Mouse (Mus musculus) olfactory bulb, adult 2 months (tissue): Measurements from ENCODE around the gene Vmn1r89. TPM values are rescaled to one million over a fixed set of nuclear protein-coding genes. Genes with fewer than 3 reads are reported as not detected.

Experiments used
- H3K27ac ChIP-seq: fragments of 200-500 bp; 2 replicates; pipeline ENCODE4 v1.5.1; 2012; ENCODE audit warnings: low read depth, low read length; ENCODE audit not compliant: insufficient read depth
- H3K4me1 ChIP-seq: fragments of 200-500 bp; 2 replicates; pipeline ENCODE4 v1.6.1; 2012; ENCODE audit warnings: low read length; ENCODE audit not compliant: control insufficient read depth, insufficient read depth
- H3K4me3 ChIP-seq: fragments of 200-500 bp; 2 replicates; pipeline ENCODE4 v1.5.1; 2012; ENCODE audit warnings: mild to moderate bottlenecking, low read depth, low read length, moderate library complexity; ENCODE audit not compliant: insufficient read depth
- CTCF ChIP-seq: fragments of 200-500 bp; IDR thresholded peaks from 2 replicates; pipeline ENCODE4 v1.5.1; 2012; ENCODE audit warnings: low read depth, mild to moderate bottlenecking, low read length, moderate library complexity; ENCODE audit not compliant: insufficient read depth
- POLR2A ChIP-seq: fragments of 200-500 bp; IDR thresholded peaks from 2 replicates; pipeline ENCODE4 v1.6.1; 2012; ENCODE audit warnings: mild to moderate bottlenecking, low read depth, low read length, moderate library complexity; ENCODE audit not compliant: insufficient read depth
- WGBS: fragments of 180-500 bp; shearing (Covaris S2); methylation state at CpG from one replicate; pipeline ENCODE4 v1.1.7; 2018; 5-methylcytosine and 5-hydroxymethylcytosine counted together
- polyA plus RNA-seq: library from polyadenylated mRNA; stranded (reverse); fragments of >200 nt; gene quantifications from 2 replicates; pipeline ENCODE4 v1.2.4, GENCODE M21; 2012; ENCODE audit warnings: low replicate concordance; ENCODE audit not compliant: missing spikeins, insufficient read depth, insufficient read length

The Vmn1r89 gene
- polyA plus RNA-seq = not detected in 2 replicates

DNA sequence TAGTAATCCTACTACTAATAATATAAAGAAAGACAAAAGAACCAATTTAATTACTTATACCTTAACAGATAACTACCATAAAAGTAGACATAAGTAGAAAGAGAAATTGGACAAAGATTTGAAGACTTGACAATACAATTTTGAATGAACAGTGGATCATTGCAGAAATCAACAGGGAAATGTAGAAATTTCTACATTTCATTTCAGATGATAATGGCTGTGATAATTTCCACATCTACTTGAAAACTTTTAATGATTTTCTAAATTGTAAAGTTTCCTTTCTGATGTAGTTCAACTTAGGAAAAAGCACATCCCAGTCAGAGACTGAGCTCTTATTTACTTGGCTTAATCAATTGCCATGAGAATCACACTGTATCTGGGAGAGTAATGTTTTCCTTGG, at the start of gene Vmn1r89:
TSS of gene Vmn1r89 (plus strand) at position 301 of the 400 bp plus-strand sequence.
- TF ChIP-seq POLR2A (no peak), CTCF (no peak)
- H3K4me3 ChIP-seq = no peak within 1 kb of the TSS
- no peaks in the 10 kb centered on the region for H3K4me1 ChIP-seq
- no peak within 1 kb of the TSS for H3K27ac ChIP-seq

DNA sequence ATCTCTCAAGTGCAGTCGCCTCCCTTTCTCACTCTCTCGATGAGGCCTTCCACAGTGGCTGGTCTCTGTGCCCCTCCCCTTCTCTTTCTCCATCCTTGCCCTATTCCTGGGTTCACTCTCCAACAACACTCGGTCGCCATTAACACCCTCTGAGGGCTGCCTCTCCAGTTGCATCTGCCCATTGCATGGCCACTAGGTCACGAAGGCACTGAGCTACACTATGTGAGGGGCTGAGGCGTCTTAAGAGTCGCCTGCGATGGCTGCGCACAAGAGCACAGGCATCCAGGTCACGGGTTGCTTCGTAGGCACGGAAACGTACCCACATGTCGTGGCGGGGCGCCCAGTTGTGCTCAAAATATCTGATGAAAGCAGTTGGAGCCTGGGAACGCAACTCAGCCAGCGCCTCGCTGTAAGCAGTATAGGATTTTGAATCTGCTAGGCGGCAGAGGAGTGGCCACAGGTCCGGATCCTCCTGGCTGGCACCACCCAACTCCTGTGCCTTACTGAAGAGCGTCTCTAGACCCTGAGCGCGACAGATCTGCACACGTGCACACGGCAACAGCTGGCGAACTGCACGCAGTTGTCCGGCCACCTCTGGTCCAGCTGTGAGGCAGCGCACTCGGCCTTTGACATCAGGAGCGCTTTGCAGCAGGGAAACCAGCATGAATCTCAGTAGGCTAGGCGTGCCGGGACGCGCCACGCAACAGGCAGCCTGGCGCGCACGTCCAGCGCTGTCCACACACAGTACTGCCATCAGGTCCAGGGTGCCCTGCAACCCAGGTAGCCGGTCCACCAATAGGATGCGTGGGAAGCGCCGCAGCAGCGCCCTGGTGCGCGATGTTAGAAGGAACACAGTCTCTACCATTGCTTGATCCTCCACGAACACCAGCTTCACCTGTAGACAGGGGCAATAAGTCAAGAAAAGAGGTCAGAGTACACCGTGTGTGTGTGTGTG, 48.2 kb downstream of the Vmn1r89 start:
- TF ChIP-seq CTCF = no peak
- no peak for TF ChIP-seq POLR2A
- WGBS = 64% methylated on average over 50 of the region's 50 CpGs
- peaks cover 5% of the 10 kb centered on the region; the same call in 1 of the 2 replicates for H3K4me1 ChIP-seq
- no peak overlapping the region for H3K27ac ChIP-seq
- H3K4me3 ChIP-seq = no peak overlapping the region; the same call in 1 of the 2 replicates

DNA sequence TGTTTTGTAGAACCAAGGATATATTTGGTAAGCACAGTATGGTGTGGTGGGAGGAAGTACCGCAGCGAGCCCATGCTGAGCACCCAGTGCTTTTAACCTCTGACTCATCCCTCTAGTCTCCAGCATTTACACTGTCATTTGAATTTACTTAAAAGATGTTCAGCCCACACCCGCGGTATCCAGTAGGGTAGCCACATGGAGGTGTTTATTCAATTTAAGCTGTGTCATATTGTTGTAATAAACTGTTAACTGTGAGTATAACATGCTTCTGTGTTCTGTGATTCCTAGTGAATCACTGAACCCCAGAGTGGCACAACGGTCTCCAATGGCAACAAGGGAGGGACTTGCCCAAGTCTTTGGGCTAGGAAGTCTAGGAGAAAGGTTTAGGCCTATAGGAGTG, 51.0 kb downstream of the Vmn1r89 start:
- H3K4me1 ChIP-seq = peaks cover 5% of the 10 kb centered on the region; the same call in 1 of the 2 replicates
- 35% methylated on average over 5 of the region's 5 CpGs for WGBS
- TF ChIP-seq CTCF (no peak), POLR2A (no peak)

DNA sequence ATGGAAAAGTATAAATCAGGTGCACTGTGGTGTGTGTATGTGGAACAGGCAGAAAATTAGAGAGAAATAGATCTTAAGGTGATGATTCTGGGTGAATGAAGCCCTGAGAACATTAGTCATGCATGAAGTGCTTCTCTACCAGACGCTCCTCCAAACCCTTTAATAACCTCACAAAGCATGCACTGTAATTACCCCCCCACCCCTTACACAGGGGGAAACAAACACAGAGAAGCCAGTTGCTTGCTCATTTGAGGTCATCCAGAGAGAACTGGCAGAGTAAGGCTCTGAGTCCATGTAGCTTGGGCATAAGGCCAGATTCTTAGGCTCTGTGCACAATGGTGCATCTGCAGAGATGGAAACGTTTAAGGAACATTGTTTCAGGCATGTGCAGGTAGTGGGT, 51.6 kb downstream of the Vmn1r89 start:
- 7% methylated on average over 2 of the region's 2 CpGs for WGBS
- peaks cover 5% of the 10 kb centered on the region; the same call in 1 of the 2 replicates for H3K4me1 ChIP-seq
- TF ChIP-seq CTCF (no peak), POLR2A (no peak)
- no peak overlapping the region for H3K4me3 ChIP-seq
- H3K27ac ChIP-seq = peak overlapping the region; percentile 1

More for the DNA sequence above, 51.0 kb downstream of the Vmn1r89 start:
- Histone ChIP-seq H3K27ac (no peak overlapping the region; the same call in 1 of the 2 replicates), H3K4me3 (no peak overlapping the region)

DNA sequence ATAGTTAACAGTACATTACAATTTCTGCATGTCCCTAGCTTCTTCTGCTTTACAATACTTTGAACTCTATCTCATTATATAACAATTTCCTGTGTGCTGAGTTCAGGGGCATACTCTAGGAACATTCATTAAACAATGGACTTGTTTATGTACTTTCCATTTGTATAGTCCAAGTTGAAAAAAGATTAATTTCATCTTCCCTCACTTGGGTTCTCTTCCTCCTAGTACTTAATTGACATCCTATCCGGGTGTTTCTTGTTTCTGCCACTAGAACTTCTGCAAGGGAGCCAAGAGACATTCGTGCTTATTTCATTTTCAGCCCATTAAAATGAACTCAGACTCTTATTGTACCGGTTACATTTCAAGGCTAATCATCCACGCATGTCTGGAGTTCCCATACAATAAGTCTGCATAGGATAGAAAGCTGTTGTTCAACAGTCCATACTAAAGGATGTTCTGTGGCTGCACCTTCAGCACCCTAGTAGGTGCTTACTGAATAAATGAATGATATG, 56.0 kb downstream of the Vmn1r89 start:
- WGBS = 84% methylated on average over 4 of the region's 4 CpGs
- TF ChIP-seq CTCF = no peak
- H3K27ac ChIP-seq = no peak overlapping the region
- H3K4me1 ChIP-seq = no peaks in the 10 kb centered on the region
- H3K4me3 ChIP-seq = no peak overlapping the region

DNA sequence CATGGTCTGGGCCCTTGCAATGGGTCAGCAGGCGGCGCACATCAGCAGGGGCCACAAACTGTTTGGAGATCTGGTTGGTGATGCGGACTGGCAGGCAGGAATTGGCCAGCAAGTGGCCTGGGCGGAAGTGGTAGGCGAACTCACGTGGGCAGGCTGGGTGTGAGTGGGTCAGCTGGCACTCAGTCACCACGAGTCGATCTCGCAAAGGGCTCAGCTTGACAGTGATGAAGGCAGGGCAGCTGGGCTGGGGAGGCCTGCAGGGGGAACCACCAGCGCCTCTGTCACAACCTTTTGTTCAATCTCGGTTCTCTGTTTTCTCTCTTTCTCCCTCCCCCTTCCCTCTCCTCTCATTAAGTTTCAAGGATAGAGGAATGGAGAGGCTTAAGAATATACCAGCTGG, 56.6 kb downstream of the Vmn1r89 start:
- Histone ChIP-seq H3K4me3 (no peak overlapping the region), H3K4me1 (no peaks in the 10 kb centered on the region), H3K27ac (no peak overlapping the region)
- WGBS = 78% methylated on average over 11 of the region's 11 CpGs
- TF ChIP-seq CTCF (no peak), POLR2A (no peak)

Other genes starting within 250 kb of the Vmn1r89 start
- gene Zfp324, start 247.2 kb upstream of the Vmn1r89 start, polyA plus RNA-seq = not detected in 2 replicates
- not detected in 2 replicates for gene Zfp446, start 235.2 kb upstream of the Vmn1r89 start, polyA plus RNA-seq
- gene Slc27a5, start 214.8 kb upstream of the Vmn1r89 start, polyA plus RNA-seq = not detected in 2 replicates
- gene Trim28, start 213.9 kb upstream of the Vmn1r89 start, polyA plus RNA-seq = 700 TPM in 1 of 2 replicates, not detected in the other
- gene Zbtb45, start 203.0 kb upstream of the Vmn1r89 start, polyA plus RNA-seq = not detected in 2 replicates
- not detected in 2 replicates for gene Chmp2a, start 178.2 kb upstream of the Vmn1r89 start, polyA plus RNA-seq
- gene Ube2m, start 174.7 kb upstream of the Vmn1r89 start, polyA plus RNA-seq = 648 TPM in 1 of 2 replicates, not detected in the other
- gene Mzf1, start 158.3 kb upstream of the Vmn1r89 start, polyA plus RNA-seq = not detected in 2 replicates
- not detected in 2 replicates for gene Vmn1r85, start 117.8 kb upstream of the Vmn1r89 start, polyA plus RNA-seq
- not detected in 2 replicates for gene Vmn1r86, start 93.1 kb upstream of the Vmn1r89 start, polyA plus RNA-seq
- gene Vmn1r87, start 72.9 kb upstream of the Vmn1r89 start, polyA plus RNA-seq = not detected in 2 replicates
- not detected in 2 replicates for gene Vmn1r88, start 53.5 kb upstream of the Vmn1r89 start, polyA plus RNA-seq
- gene Lig1, start 64.3 kb downstream of the Vmn1r89 start, polyA plus RNA-seq = not detected in 2 replicates
- not detected in 2 replicates for gene Zswim9, start 65.7 kb downstream of the Vmn1r89 start, polyA plus RNA-seq
- gene Pla2g4c, start 111.6 kb downstream of the Vmn1r89 start, polyA plus RNA-seq = not detected in 2 replicates
- gene Cabp5, start 185.1 kb downstream of the Vmn1r89 start, polyA plus RNA-seq = not detected in 2 replicates
- gene Bsph1, start 237.8 kb downstream of the Vmn1r89 start, polyA plus RNA-seq = not detected in 2 replicates